Mouse (Mus musculus) gastrocnemius, adult 2 months (tissue): ENCODE results near the gene Lrrc27. TPM values are rescaled to one million over a fixed set of nuclear protein-coding genes. Genes with fewer than 3 reads are reported as not detected.

Experiments used
- DNase-seq: peaks from one replicate; pipeline ENCODE4 v3.0.0; 2022
- H3K27ac ChIP-seq: fragments of 200-600 bp; 2 replicates; pipeline ENCODE4 v1.8.1; 2022; ENCODE audit warnings: mild to moderate bottlenecking
- H3K4me3 ChIP-seq: fragments of 200-600 bp; 2 replicates; pipeline ENCODE4 v1.8.1; 2022; ENCODE audit warnings: mild to moderate bottlenecking, moderate library complexity
- CTCF ChIP-seq: fragments of 200-600 bp; IDR thresholded peaks from 2 replicates; pipeline ENCODE4 v1.8.1; 2022; ENCODE audit warnings: antibody characterized with exemption, mild to moderate bottlenecking, moderate library complexity
- intact Hi-C: fragments of 180-260 bp; cut with DNase I; formaldehyde crosslinking; loops from one replicate; pipeline ENCODE4 v1.15.1; 2025
- total RNA-seq, 2 experiments: library from RNA; stranded (reverse); gene quantifications; 2 replicates each; pipeline ENCODE4 v1.2.3; 2021

Gene Lrrc27
- total RNA-seq, 2 experiments from 2014 or later: 1.6 to 4.0 TPM

DNA sequence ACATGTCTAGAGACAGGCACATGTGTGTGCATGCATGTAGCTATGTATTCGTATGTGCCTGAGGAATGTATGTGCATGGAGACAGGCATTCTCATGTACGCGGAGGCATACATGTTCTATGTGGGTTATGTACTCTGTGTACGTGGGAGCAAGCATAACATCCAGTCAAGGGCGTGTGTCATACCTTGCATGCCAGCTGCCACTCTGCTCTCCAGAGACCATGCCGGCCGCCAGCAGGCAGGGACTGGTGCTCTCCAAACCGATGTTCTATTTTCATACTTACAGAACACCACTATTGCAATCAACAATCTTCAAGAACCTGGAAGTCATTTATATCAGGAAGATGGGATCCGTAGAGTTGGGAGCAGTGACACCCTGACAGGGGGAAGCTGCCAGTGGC is 3.7 kb downstream of the Lrrc27 start:
- TF ChIP-seq CTCF: no peak
- H3K4me3 ChIP-seq: no peak overlapping the region
- intact Hi-C loops: loop anchor here (10.0 kb wide), 1 partner anchor 348 kb away; no protein-coding TSS in a partner anchor
- no peak overlapping the region for H3K27ac ChIP-seq
- DNase-seq: no peak

GRCm38 (mm10) chr7:139217046-139217445 is 4.3 kb downstream of the Lrrc27 start:
- H3K4me3 ChIP-seq: no peak overlapping the region
- DNase-seq: no peak
- TF ChIP-seq CTCF: no peak
- intact Hi-C loops: loop anchor here (10.0 kb wide), 1 partner anchor 348 kb away; no protein-coding TSS in a partner anchor
- no peak overlapping the region for H3K27ac ChIP-seq

DNA sequence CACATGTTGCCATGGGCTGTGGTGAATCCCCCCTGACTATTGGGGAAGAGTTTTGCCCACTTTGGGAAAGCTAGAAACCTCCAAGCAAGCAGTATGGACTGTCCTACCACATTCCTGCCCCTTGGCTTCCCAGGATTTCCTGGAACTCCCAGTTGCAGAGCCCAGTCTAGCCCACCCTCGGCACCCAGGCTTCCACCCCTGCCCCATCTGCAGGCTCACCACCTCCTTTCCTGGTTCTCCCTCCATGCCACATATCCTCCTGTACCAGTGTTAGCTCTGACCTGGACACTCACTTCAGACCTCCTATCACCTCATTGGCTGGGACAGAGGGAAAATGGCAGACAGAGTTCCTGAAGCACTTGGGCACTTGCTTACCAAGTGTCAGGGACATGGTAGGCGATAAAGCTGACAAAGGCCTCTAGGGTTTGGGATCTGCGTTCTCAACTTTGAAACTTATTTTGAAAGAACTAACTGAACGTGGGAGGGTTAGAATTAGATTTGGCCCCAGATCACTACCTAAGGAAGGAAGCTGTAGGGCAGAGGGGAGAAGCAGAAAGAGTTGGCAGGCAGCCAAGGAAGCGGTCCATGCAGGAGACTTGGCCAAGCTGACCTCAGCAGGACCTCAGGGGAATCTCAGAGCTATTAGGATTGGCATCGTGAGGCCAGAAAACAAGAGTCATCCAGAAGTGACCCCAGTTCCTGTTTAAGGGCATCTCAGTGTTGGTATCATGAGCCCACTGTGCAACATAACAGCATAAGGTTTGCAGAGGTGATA is 6.0 kb downstream of the Lrrc27 start:
- DNase-seq: peak; percentile 51
- intact Hi-C loops: loop anchor here (10.0 kb wide), 1 partner anchor 346 kb away; no protein-coding TSS in a partner anchor
- TF ChIP-seq CTCF: no peak
- Histone ChIP-seq H3K27ac (peak overlapping the region; percentile 46; the same call in 1 of the 2 replicates), H3K4me3 (no peak overlapping the region)

DNA sequence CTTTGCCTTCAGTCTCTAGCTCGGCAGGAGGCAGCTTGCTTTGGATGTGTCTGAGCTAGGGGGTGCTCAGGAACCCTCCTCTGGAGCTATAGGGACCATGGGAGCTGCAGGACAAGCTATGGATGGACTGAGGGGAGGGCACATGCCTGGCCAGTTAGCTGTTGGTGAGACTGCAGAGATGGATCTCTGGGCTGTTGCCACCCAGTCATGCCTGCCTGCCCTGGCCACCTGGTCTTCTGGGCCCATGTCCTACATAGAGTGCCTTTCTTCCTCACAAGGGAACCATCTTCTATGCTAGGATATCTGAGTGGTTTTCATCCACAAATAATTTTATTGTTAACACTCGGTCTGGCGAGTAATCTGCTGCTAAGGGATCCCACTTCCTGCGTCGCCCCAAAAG is 6.7 kb downstream of the Lrrc27 start:
- TF ChIP-seq CTCF: no peak
- DNase-seq: no peak
- H3K4me3 ChIP-seq: no peak overlapping the region
- peak overlapping the region; percentile 46; the same call in 1 of the 2 replicates for H3K27ac ChIP-seq
- intact Hi-C loops: loop anchor here (10.0 kb wide), 1 partner anchor 345 kb away; no protein-coding TSS in a partner anchor

DNA sequence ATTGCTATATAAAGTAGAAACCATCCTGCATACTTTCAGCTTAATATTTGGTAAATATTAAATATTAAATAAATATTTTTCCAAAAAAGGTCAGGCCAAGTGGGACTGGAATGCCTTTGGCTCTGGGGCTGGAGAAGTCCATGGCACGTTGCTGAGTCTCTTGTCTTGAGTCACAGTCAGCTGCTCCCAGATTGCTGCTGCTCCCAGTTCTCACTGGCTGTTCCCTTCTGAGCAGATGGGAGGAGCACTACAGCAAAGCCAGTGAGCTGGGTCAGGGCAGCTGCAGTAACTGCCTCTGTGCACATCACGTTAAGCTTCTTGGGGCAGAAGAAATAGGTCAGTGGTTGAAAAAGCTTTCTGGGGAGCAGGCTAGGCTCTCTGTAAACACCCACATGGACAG is 7.5 kb downstream of the Lrrc27 start:
- intact Hi-C loops: no loop called here
- no peak overlapping the region for H3K4me3 ChIP-seq
- peak overlapping the region; percentile 59; the same call in 1 of the 2 replicates for H3K27ac ChIP-seq
- no peak for TF ChIP-seq CTCF
- DNase-seq: peak; percentile 60

- Histone ChIP-seq H3K27ac (peak overlapping the region; percentile 59; the same call in 1 of the 2 replicates), H3K4me3 (no peak overlapping the region)
- intact Hi-C loops: no loop called here
- DNase-seq: no peak
- TF ChIP-seq CTCF: no peak
Measured at GRCm38 (mm10) chr7:139221072-139221471, 8.3 kb downstream of the Lrrc27 start.

DNA sequence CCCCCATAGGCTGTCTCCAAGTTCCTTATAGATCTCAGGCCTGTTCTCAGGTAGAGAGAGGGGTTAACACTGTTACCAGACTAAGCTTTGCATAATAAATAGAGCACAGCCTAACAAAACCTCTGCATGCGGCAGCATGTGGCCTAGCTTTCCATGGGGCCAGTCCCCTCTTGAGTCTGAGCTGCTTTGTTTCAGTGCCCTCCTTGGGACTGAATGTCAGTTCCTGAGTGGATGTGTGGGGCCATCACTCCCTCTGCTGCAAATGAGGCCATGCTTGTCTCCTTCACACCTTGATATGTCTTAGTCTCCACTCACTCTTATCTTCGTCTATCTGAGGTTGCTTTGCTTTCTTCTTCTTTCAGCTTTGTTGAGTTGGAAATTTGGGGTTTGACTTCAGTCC is 9.1 kb downstream of the Lrrc27 start:
- intact Hi-C loops: no loop called here
- TF ChIP-seq CTCF: no peak
- no peak overlapping the region for H3K4me3 ChIP-seq
- no peak overlapping the region for H3K27ac ChIP-seq
- DNase-seq: no peak

- no peak for DNase-seq
- Histone ChIP-seq H3K27ac (no peak overlapping the region), H3K4me3 (no peak overlapping the region)
- no peak for TF ChIP-seq CTCF
- intact Hi-C loops: no loop called here
Measured at GRCm38 (mm10) chr7:139222341-139222740, 9.6 kb downstream of the Lrrc27 start.

DNA sequence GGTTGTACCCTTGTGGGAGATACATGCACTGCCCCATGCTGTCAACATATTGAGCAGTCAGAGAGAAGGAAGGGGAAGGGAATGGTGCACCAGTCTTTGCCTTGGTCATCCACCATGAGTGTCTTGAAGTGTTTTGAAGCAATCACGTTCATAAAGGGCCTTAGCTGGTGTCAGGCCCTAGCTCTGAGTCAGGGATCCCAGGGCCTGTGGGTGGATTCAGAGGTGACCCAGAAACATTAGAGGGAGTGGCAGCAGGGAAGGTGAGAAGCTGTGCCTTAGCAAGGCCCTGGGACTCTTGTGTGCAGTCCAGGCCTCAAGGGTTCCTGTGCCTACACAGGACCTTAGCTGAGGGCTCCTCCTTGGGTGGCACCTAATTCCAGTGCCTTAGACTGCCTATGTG is 11.3 kb downstream of the Lrrc27 start:
- DNase-seq: no peak
- TF ChIP-seq CTCF: no peak
- intact Hi-C loops: no loop called here
- Histone ChIP-seq H3K4me3 (no peak overlapping the region), H3K27ac (no peak overlapping the region)

DNA sequence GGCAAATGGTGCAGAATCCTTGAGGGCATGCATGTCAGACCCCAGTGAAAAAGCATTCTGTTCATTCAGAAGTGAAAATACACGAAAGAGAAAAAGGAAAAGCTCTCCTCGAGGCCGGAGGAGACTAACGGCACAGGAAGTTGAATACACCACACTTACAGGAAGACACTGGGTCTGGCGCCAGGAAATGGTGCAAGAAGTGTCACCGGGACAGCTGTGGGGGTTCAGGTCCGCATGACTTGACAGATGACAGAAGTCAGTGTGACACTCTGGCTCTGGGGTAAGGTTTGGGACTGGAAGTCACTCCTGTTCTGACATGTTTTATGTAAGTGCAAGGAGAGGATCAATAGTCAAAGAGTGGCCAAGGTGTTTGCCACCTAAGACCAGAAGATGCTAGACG is 11.9 kb downstream of the Lrrc27 start:
- Histone ChIP-seq H3K27ac (no peak overlapping the region), H3K4me3 (no peak overlapping the region)
- intact Hi-C loops: no loop called here
- DNase-seq: no peak
- TF ChIP-seq CTCF: no peak

- intact Hi-C loops: no loop called here
- TF ChIP-seq CTCF: no peak
- Histone ChIP-seq H3K27ac (no peak overlapping the region), H3K4me3 (no peak overlapping the region)
- no peak for DNase-seq
Measured at GRCm38 (mm10) chr7:139226416-139226815, 13.6 kb downstream of the Lrrc27 start.

DNA sequence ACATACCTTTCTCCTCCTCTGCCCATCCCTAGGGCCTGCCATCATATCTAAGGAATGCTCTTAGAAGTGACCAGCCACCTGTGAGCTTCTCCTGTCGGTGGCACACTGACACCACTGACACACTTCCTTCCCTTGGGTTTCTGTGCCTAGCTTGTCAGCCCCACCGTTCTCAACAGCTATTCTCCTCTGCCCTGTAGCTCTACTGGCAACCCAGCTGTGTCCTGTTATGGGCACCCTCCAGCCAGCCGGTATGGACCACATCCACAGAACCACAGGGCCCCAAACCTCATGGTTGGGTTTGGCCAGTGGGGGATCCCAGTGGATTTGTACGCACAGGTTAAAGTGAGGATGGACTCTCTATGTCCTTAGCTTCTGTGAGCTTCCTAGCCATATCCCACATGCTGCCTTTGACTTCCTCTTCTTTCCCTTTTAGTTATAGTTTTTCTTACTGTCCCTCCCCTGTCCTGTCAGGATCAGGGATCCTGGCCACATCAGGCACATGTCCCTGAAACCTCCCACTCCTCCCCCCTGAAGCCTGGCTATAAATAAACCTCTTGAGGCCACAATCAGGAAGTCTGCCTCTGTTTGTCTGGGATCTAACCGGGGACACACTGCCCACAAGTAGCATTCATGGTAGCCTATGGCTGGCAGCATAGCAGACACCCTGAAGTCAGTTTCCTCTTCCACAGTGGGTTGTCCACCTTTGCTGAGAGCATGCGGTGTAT is 15.8 kb downstream of the Lrrc27 start:
- TF ChIP-seq CTCF: no peak
- peak overlapping the region; percentile 20; the same call in 1 of the 2 replicates for H3K27ac ChIP-seq
- intact Hi-C loops: no loop called here
- H3K4me3 ChIP-seq: no peak overlapping the region
- peak; percentile 7 for DNase-seq

- no peak for DNase-seq
- intact Hi-C loops: loop anchor here (10.0 kb wide), 1 partner anchor 135 kb away; no protein-coding TSS in a partner anchor
- Histone ChIP-seq H3K27ac (no peak overlapping the region), H3K4me3 (no peak overlapping the region)
- no peak for TF ChIP-seq CTCF
Measured at GRCm38 (mm10) chr7:139229837-139230236, 17.0 kb downstream of the Lrrc27 start.
